Mouse (Mus musculus): ENCODE results near the gene Tmem170b.

DNA sequence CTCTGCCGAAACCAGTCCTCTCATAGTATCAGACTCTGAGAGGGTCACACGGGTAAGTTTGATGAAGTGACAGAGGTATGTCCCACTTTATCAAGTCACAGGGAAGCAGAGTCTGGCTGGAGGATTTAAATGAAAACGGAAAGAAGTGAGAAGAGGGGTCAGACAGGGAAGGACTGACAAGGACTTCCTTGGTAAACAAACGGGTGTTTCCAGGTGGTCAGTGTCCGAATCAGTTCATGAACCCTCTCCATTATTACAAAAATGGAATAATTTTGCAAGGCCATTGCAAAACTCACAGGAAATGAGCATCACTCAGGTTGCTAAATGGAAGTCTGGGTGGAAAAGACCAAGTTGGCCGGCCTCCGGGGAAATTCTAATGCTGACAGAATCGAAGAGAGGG lies 36.8 kb upstream of the Tmem170b start:
- TF ChIP-seq CTCF (IDR thresholded peaks at IDR 0.05; ENCODE audit: insufficient read depth, low read length): no peak
- TF ChIP-seq POLR2A (IDR thresholded peaks at IDR 0.05; ENCODE audit: borderline replicate concordance, extremely low read depth, low read depth, low read length): no peak

All from lung, adult 2 months (tissue).